Mouse (Mus musculus): ENCODE measurements around the gene Arl4d. TPM values are rescaled to one million over a fixed set of nuclear protein-coding genes. Genes with fewer than 3 reads are reported as not detected.
"Not testable (repeated sequence)": the region's sequence is repeated elsewhere in the genome, so short reads cannot be mapped to it uniquely, and the experiment has no call there.

The Arl4d gene
- polyA plus RNA-seq (2012; rRNA removed) = 23.1 and 27.2 TPM in 2 replicates

DNA sequence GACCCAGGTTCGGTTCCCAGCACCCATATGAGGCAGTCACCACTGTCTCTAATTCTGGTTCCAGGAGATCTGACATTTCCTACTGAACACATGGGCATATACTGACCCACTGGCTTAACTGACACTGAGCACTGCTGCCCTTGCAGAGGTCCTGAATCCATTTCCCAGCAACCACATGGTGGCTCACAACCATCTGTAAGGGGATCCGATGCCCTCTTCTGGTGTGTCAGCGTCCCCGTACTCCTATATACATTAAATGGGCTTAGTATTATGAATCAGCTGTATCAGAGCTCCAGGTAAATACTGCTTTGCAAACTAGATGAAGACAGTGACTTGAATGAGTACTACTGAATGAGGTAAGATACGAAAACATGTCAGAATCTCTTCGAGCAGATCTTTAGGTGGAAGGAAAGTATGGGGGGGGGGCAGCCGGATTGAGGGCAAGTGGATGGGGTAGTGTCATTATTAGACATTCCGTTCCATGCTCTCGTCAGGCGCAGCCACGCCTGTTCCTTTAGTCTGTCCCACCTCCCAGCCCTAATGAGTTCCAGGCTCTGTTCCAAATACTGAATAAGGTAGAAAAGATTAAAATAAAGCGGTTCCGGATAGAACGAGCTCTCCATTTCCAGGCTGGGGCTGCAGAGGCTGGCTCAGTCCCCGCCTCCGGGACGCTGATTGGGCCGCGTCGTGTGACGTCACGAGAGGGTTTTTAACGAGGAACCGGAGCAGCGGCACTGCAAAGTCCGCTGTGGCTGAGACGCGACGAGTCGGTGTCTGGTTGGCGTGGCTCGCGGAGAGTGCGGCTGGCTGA is at the start of gene Arl4d:
Gene Arl4d, plus strand, starts transcription at position 717 of the 811 bp plus-strand sequence.
- Histone ChIP-seq H3K4me1 (ENCODE audit: control insufficient read depth, insufficient read depth, low read length) (peaks cover 4% of the 10 kb centered on the region), H3K36me3 (ENCODE audit: control insufficient read depth, insufficient read depth, low read length) (no peaks in the 10 kb centered on the region), H3K27ac (ENCODE audit: insufficient read depth, low read depth, low read length) (peak within 1 kb of the TSS; percentile 59), H3K27me3 (replicated peaks; ENCODE audit: control insufficient read depth, insufficient read depth, low read length) (no peaks in the 10 kb centered on the region), H3K4me3 (ENCODE audit: insufficient read depth, low read depth, low read length) (peak within 1 kb of the TSS; percentile 69)
- TF ChIP-seq CTCF (conservative IDR thresholded peaks at IDR 0.05; ENCODE audit: insufficient read depth, insufficient read length, low read depth, low read length) = no peak
- peak; percentile 100 for TF ChIP-seq POLR2A (IDR thresholded peaks at IDR 0.05; ENCODE audit: low read depth, low read length)
- DNase-seq = peak; percentile 98
- 6% methylated on average over 34 of the region's 34 CpGs for WGBS

DNA sequence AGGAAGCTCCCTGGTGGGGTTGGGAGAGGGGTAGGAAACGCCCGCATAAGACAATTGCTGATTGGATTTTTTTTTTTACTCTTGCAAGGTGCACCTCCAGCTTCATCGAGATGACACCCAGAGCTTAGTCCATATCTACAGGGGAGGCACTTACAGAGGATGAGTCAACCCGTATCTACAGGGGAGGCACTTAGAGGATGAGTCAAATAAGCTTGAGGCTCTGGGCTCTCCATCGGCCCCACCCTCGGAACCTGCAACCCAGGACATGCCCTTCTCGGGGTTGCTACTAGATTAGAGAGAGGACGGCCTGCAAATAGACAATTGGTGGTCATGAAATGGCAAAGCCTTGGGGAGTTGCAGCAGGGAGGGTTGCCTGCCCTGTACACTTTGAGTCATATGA is 49.2 kb upstream of the Arl4d start:
- H3K4me1 ChIP-seq (ENCODE audit: control insufficient read depth, insufficient read depth, low read length) = no peaks in the 10 kb centered on the region
- H3K36me3 ChIP-seq (ENCODE audit: control insufficient read depth, insufficient read depth, low read length) = no peaks in the 10 kb centered on the region
- TF ChIP-seq CTCF (conservative IDR thresholded peaks at IDR 0.05; ENCODE audit: insufficient read depth, insufficient read length, low read depth, low read length) = no peak
- no peak for TF ChIP-seq POLR2A (IDR thresholded peaks at IDR 0.05; ENCODE audit: low read depth, low read length)
- no peak overlapping the region for H3K27ac ChIP-seq (ENCODE audit: insufficient read depth, low read depth, low read length)
- no peak for DNase-seq
- H3K27me3 ChIP-seq (replicated peaks; ENCODE audit: control insufficient read depth, insufficient read depth, low read length) = no peaks in the 10 kb centered on the region
- no peak overlapping the region for H3K4me3 ChIP-seq (ENCODE audit: insufficient read depth, low read depth, low read length)
- WGBS = 93% methylated on average over 8 of the region's 8 CpGs

DNA sequence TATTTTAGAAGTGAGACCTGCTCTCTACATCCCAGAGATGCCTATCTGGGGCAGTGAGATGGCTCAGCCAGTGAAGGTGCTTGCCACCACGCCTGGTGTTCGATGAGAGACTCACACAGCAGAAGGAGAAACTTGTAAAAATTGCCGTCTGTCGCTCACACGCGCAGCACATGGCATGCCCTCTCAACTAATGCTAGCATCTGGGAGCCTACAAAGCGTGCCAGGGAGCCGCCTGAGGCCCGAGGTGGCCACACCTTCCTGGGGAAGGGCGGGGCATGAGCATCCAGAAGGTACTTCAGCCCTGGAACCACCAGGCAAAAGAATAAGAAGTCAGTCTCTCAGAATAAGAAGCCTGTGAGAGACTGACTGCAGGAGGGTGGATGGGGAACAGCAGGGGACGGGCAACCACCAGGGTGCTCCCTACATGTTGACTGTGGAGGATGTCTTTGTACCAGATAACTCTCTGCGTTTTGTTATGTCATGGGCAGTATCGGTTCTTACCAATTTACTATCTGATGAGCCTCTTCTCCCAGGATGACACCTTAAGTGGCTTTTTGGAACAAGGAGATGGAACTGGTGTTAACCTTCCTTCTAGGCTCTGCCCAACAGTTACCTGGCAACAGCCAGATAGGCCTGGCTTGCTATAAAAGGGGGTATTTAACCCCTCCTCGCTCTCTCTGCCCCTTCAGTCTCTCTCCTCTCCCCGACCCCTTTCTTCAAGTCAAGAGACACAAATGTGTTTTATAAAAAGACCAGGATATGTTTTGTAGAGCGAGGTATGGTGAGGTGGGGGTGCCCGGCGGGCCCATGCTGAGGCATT is 48.2 kb upstream of the Arl4d start:
- DNase-seq = no peak
- Histone ChIP-seq H3K4me3 (ENCODE audit: insufficient read depth, low read depth, low read length) (no peak overlapping the region), H3K36me3 (ENCODE audit: control insufficient read depth, insufficient read depth, low read length) (no peaks in the 10 kb centered on the region), H3K27ac (ENCODE audit: insufficient read depth, low read depth, low read length) (no peak overlapping the region), H3K27me3 (replicated peaks; ENCODE audit: control insufficient read depth, insufficient read depth, low read length) (no peaks in the 10 kb centered on the region), H3K4me1 (ENCODE audit: control insufficient read depth, insufficient read depth, low read length) (no peaks in the 10 kb centered on the region)
- TF ChIP-seq POLR2A (IDR thresholded peaks at IDR 0.05; ENCODE audit: low read depth, low read length) (no peak), CTCF (conservative IDR thresholded peaks at IDR 0.05; ENCODE audit: insufficient read depth, insufficient read length, low read depth, low read length) (no peak)
- WGBS = 32% methylated on average over 18 of the region's 18 CpGs

- no peak overlapping the region for H3K27ac ChIP-seq (ENCODE audit: insufficient read depth, low read depth, low read length)
- TF ChIP-seq CTCF (conservative IDR thresholded peaks at IDR 0.05; ENCODE audit: insufficient read depth, insufficient read length, low read depth, low read length) = no peak
- TF ChIP-seq POLR2A (IDR thresholded peaks at IDR 0.05; ENCODE audit: low read depth, low read length) = no peak
- DNase-seq = peak; percentile 31
- H3K4me1 ChIP-seq (ENCODE audit: control insufficient read depth, insufficient read depth, low read length) = no peaks in the 10 kb centered on the region
- no peaks in the 10 kb centered on the region for H3K27me3 ChIP-seq (replicated peaks; ENCODE audit: control insufficient read depth, insufficient read depth, low read length)
- H3K36me3 ChIP-seq (ENCODE audit: control insufficient read depth, insufficient read depth, low read length) = no peaks in the 10 kb centered on the region
- 12% methylated on average over 8 of the region's 8 CpGs for WGBS
- H3K4me3 ChIP-seq (ENCODE audit: insufficient read depth, low read depth, low read length) = no peak overlapping the region
Observed at GRCm38 (mm10) chr11:101617849-101618248, 47.5 kb upstream of the Arl4d start.

DNA sequence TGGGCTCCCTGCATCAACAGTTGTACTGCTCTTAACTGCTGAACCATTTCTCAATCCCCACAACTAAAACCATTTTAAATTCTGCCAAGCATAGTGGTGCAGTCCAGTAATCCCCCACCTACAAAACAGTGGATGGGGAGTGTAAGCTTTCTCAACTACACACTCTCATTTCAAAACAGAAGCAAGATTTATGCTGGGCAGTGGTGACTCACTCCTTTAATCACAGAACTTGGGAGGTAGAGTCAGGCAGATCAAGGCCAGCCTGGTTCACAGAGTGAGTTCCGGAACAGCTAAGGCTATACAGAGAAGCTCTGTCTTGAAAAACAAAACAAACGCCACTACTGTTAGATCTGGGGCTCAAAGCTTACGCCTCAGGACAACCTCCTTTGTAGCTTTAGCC is 46.7 kb upstream of the Arl4d start:
- no peaks in the 10 kb centered on the region for H3K36me3 ChIP-seq (ENCODE audit: control insufficient read depth, insufficient read depth, low read length)
- H3K27me3 ChIP-seq (replicated peaks; ENCODE audit: control insufficient read depth, insufficient read depth, low read length) = no peaks in the 10 kb centered on the region
- TF ChIP-seq CTCF (conservative IDR thresholded peaks at IDR 0.05; ENCODE audit: insufficient read depth, insufficient read length, low read depth, low read length) (no peak), POLR2A (IDR thresholded peaks at IDR 0.05; ENCODE audit: low read depth, low read length) (no peak)
- H3K4me3 ChIP-seq (ENCODE audit: insufficient read depth, low read depth, low read length) = no peak overlapping the region
- no peaks in the 10 kb centered on the region for H3K4me1 ChIP-seq (ENCODE audit: control insufficient read depth, insufficient read depth, low read length)
- DNase-seq = no peak
- WGBS = 81% methylated on average over 3 of the region's 3 CpGs
- no peak overlapping the region for H3K27ac ChIP-seq (ENCODE audit: insufficient read depth, low read depth, low read length)

- not testable (repeated sequence) for H3K36me3 ChIP-seq (ENCODE audit: control insufficient read depth, insufficient read depth, low read length); H3K27ac ChIP-seq (ENCODE audit: insufficient read depth, low read depth, low read length); H3K4me3 ChIP-seq (ENCODE audit: insufficient read depth, low read depth, low read length); H3K4me1 ChIP-seq (ENCODE audit: control insufficient read depth, insufficient read depth, low read length); H3K27me3 ChIP-seq (replicated peaks; ENCODE audit: control insufficient read depth, insufficient read depth, low read length); DNase-seq
- WGBS = 78% methylated on average over 11 of the region's 11 CpGs
Observed at GRCm38 (mm10) chr11:101620022-101620655, 45.2 kb upstream of the Arl4d start.

GRCm38 (mm10) chr11:101626649-101626994 is 38.7 kb upstream of the Arl4d start:
- Histone ChIP-seq H3K4me1 (ENCODE audit: control insufficient read depth, insufficient read depth, low read length) (no peaks in the 10 kb centered on the region), H3K27ac (ENCODE audit: insufficient read depth, low read depth, low read length) (peak overlapping the region; percentile 96; the same call in 1 of the 2 replicates), H3K4me3 (ENCODE audit: insufficient read depth, low read depth, low read length) (peak overlapping the region; percentile 53), H3K27me3 (replicated peaks; ENCODE audit: control insufficient read depth, insufficient read depth, low read length) (no peaks in the 10 kb centered on the region), H3K36me3 (ENCODE audit: control insufficient read depth, insufficient read depth, low read length) (no peaks in the 10 kb centered on the region)
- DNase-seq = no peak
- WGBS = 4% methylated on average over 8 of the region's 8 CpGs
- TF ChIP-seq POLR2A (IDR thresholded peaks at IDR 0.05; ENCODE audit: low read depth, low read length) (no peak), CTCF (conservative IDR thresholded peaks at IDR 0.05; ENCODE audit: insufficient read depth, insufficient read length, low read depth, low read length) (no peak)
